Mouse (Mus musculus) cerebellum, adult 11 months (tissue): Measurements from ENCODE around the gene Gm4792.
A peak's percentile ranks its signal among the peaks of the same experiment; 100 is the strongest.

Experiments
- DNase-seq: peaks from one replicate; pipeline ENCODE4 v3.0.0; 2022

Gene Gm4792

DNA sequence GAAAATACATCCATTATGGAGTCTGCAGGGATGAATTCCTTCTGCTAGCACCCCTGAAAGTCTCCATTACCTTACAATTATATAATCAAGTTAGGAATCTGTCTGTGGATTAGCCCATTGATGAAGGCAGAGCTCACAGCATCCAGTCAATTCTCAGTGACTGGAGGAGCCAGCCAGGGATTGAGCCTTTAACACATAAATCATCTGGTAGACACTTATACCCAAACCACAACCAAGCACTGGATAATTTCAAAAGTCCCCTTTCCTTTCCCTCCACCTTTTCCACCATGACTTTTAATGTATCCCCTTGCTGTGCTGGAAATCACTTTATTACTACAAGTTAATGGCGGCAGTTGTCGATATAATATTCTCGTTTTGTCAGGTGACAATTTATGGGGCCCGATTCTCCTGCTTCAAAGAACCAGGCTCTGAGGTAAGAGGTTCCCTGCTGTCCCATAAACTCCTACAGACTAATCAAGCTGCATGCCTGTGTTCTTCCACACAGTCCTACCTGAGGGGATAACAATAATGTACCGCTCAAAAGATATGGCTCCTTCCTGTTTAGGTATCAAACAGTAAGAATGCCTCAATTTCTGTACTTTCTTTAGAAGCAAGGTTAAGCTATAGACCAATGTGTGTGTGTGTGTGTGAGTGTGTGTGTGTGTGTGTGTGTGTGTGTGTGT is 2.4 kb downstream of the Gm4792 start:
- DNase-seq, result no peak

DNA sequence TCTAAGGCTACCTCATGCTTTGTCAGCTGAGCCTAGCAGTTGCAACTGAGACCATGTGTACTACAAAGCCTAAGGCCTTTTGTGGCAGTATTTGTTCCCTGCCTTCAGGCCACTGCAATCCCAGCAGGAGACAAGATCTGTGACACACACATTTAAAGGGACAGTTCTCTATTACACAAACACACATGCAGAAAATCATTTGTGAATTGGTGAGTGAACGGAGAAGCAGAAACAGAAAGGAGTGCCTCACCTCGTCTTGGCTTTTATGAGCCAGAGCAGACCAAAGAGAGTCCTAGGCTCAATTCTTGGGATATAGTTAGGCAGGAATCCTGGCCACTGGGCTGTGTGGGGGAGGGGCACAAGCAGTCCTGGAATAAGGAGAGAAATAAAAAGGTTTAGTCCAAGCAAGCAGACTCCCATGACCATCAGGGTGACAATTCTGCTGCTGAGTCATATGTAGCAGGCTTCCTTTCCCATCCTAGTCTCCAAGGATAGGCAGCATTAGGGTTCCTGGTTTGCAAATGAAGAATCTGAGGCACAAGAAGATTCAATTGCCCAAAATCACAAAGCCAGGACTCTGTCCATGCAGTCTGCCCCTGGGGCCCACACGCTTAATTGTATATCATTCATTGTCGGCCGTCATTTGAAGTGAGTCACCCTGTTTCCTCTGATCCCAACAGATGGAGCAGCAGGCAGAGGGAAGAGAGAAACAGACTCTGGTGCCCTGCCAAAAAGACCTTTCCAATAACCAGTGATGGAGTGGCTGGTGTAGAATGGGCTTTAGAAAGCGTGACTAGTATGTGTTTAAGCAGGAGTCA is 3.4 kb downstream of the Gm4792 start:
- peak; percentile 48 for DNase-seq

DNA sequence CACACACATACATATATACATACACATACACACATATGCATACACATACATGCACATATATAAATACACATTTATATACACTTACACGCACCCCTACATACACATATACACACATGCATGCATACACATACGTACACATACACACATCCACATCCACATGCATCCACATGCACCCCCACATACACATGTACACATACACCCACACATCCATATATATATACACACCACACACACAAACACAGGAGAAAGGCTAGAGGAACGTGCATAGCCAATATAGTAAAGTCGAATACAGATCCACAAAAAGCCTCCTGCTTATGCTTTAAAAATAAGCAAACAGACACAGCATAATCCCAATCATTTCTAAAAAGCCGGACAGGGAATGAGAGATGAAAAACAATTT is 4.1 kb downstream of the Gm4792 start:
- DNase-seq, result no peak

DNA sequence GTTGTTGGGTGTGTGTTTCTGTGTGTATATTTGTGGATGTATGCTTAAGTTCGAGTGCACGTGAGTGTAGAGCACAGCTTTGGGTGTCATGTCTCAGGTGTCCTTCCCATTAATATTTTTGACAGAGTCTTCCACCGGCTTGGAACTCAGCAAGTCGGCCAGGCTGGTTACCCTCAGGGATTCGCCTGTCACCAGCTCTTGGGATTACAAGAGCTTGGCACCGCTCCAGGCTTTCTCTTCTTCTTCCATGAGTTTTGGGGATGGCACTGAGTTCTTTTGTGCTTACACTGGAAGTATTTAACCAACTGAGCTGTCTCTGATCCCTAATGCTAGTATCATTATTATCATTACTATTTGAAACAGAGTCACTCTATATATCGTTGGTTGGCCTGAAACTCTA is 15.7 kb downstream of the Gm4792 start:
- no peak for DNase-seq

DNA sequence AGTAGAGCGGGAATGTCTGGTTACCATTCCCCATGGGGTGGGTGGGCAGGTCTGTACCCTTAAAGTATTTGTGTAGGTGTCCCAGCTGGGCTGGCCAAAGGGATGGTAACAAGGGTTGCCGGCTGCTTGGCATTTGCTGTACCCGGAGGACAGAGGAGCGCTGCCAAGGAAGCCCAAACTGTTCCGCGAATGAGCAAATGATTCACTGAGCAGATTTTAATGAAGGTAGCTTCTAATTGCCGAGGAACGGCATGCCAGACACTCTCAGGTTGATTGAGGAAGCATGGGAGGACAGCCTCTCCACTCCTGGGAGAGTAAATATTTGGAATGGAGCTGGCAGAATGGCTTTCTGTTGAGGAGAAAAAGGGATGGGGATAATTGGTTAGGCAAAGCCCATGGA is 16.3 kb downstream of the Gm4792 start:
- peak; percentile 22 for DNase-seq

DNA sequence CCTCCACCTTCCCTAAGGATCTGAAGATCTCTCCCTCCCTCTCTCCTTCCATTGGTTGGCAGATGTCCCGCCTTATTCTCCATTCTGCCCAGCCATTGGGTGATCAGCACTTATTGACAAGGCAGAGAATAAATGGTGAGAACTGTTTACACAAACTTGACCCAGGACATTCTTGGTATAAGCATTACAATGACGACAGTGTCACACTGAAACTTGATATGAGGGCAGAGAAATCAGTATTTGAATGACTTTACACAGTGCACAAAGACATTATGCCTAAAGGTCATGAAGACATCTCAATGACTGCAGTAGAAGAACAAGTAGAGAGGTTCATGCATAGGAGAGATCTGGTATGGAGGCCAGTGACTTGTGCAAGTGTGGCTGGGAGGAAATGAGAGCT is 22.0 kb downstream of the Gm4792 start:
- no peak for DNase-seq

DNA sequence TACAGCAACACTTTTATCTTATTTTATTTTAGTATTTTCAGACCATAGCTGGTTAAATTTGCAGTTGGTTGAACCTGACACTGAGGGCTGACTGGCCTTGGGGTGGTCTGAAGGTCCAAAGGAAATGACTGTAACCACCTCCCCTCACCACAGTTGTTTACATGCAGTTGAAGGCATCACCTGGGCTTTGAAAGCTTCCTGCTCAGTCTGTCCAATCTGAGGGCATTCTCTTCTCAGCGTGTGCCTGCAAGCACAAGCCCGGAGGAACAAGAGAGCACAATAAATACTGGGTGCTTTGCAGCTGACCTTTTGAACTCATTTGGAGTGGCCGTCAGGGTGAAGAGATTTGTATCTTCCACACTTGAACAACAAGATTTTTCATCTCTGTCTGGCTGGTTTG is 23.2 kb downstream of the Gm4792 start:
- no peak for DNase-seq

DNA sequence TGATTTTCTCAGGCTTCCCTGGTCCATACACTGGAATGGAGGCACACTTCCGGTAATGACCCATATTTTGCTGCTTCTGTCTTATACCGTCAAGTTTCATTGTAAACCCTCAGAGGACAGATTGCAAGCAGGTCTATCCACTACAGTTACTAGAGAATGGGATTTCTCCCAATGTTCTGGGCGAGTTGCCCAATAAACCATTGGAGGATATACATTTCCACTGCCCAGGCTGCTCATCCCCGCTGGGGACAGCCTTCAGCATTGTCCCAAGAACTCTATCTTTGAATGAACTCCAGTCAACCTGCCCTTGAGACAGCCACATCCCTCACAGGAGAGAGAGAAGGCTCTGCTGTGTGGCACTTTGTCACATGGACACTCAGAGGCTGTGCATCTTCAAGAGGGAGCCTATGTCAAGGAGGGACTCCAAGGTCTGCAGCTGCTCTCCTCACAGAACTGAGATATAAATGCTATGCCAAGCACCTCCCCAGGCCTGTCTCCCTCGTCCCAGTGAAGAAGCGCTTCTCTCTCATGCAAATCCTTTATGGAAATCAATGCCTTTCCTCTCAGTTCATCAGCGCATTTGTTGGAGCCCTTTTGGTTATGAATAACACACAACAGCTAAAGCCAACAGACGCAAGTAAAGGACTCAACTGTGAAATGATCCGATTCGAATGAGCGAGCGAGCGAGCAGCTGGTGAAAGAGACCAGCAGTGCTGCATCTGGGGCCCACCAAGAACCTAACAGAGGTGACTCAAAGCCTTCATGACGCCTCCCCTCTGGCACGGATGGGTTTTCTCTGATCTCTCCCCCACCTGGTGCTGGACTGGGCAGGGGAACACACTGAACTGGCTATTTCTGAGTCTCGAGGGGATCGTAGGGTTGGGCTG is 32.6 kb downstream of the Gm4792 start:
- peak; percentile 9 for DNase-seq

DNA sequence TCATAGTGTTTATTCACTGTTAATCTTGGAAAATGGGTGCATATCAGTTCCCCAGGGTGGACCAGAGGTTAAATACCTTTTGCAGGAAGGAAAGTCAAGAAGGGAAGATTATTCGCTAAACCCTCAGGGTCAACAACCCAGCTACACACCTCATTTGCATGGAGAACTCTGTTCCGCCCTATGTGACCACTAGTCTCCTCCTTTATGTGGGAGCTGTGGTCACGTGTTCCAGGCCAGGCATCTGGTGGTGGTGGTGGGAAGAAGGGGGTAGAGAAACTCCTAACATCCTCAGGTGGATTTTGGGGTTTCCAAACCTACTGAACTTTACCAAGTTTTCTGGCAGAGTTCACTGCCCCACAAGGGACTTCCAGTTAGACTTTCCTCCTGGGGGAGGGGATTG is 35.3 kb downstream of the Gm4792 start:
- DNase-seq, result no peak

DNA sequence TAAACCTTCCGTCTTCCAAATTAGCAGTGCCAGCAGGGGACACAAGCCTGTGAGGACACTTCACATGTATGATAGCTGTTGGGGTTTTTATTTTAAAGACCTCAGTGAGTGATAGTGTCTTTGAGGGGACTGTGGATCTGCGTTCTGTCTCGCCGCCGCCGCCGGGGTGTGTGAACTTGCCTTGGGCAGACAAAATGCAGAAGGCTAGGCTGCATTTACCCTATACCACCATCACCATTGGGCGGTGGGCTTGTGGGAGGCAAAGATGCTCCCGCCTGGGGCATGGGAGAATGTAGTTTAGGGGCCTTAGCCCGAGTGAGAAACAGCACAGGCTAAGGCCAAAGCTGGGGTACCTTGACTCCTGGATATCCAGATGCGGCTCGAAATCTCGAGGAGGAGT is 35.9 kb downstream of the Gm4792 start:
- DNase-seq, result no peak

DNA sequence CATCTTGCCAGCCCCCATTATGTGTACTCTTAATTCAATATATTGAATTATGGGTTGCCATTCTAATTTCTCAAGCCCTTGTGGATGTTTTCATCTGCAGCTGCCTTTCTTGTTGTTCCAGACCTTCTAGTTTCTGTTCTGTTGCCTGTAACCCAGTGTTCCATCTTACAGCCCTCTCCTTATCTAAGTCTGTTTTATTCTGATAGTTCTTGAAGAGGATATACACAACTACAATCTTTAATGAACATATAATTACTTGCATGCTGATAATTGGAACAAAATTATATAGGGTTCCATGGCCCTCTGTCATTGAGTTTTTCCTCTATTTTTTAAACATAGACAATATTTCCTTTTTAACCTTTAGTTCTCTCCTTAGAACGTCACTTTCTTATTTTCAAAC is 38.0 kb downstream of the Gm4792 start:
- no peak for DNase-seq

DNA sequence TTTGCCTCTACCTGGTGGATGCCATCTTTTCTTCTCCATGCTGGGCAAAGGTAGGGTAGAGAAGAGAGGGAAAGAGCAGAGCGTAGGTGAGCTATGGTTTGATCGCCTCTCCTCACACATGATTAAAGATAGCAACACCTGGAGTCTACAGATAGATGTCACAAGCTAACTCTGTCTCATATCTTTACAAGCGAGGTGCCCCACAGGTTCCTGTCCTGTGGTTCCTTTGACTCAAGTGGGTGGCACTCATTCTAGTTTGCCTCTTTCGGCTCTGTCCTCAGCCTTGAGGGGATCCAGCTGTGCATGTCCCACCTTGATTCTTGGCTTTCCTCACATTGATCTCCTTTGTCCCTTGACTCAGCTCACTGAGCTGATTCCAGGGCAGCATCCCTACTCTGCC is 42.0 kb downstream of the Gm4792 start:
- no peak for DNase-seq

DNA sequence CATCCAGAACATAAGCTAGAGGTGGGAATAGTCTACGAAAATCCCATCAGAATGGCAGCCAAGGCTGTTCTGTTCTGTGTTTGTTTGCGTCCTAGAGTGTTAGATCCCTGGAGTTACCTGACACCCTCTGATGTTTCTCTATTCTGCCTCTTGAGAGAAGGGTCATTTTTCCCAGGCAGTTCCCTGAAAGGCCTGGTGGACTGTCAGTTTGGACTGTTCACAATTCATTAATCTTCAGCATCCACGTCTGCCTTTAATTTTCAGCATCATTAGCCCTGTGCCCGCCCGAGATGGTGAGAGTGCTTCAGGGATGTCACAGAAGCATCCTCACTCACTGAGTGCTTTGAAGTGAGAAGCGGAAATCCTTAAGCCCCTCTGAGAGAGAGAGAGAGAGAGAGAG is 42.8 kb downstream of the Gm4792 start:
- DNase-seq, result no peak

DNA sequence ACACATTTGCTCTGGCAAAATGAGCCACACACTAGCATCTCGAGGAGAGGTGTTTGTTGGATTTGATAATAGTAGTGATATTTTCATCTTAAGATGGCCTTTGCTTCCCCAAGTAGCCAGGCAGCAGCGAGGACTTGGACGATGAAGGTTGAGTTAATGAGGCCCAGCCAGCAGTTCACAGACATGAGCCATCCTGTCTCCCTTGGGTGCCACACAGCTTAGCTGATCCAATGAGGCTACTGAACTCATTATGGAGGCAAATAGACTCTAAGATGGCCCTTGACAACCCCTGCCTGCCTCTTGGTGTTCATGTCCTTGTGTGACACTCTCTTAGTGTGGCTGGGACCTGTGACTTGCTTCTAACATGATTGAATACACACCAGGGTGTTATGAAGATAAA is 43.7 kb downstream of the Gm4792 start:
- DNase-seq, result no peak

DNA sequence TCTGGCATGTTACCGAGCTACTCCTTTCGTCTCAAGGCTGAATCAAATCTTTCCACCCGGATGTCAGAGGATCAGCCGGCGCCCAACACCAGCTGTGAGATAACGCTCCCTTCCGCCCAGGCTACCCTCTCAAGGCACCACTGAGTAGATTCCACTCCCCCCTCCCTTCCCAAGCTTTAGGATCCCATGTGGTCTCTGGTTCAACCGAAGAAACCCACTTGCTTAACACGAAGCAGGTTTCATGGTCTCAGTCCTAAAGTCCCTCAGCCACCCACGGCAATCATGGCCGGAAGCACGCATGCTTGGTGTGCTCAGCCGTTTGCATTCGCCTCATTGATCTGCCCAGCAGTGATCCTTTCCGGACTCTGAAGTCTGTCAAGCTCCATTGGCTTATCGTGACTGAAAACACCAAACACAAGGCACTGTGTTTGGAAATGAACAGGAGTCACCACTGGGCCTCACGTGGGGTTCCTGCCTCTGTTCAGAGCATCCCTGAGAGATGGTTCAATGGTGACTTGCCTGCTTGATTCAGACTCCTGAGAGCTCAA is 45.2 kb downstream of the Gm4792 start:
- DNase-seq, result no peak

DNA sequence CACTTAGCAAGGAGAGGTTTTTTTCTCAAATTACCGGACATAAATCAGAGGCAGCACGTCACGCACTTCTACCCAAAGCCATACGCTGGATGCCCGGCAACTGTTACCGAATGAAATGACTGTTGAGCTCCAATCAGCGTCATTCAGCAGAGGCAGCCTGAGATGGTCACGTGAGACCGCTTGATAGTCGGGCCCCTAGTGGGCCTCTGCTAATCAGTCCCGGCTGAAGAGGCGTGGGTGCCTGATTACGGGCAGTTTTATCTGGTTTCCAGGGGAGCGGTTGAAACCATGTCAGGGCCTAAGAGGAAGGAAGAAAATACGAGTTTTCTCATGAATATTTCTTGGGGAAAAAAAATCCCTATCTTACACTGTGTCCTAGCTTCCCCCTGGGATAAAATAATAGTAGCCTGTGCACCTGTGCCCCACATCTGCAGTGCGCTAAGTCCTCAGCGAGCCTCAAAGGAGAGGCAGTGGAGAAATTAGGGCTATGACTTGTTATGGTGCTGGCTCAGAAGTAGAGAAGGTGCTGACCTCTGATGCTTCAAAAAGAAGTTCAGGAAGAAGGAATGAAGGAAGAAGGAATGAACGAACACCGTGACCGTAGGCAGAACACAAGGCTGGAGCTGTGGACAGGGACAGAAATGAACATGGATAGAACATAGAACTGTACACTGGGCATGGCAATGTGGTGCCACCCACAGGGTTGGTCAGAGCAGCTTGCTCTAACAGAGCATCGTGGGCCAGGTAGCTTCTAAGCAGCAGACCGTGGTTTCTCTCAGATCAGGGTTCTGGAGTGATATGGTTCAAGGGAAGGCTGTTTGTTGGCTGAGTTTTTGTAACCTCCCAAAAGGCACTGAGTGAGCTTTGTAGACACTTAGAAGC is 48.7 kb downstream of the Gm4792 start:
- DNase-seq, result no peak

DNA sequence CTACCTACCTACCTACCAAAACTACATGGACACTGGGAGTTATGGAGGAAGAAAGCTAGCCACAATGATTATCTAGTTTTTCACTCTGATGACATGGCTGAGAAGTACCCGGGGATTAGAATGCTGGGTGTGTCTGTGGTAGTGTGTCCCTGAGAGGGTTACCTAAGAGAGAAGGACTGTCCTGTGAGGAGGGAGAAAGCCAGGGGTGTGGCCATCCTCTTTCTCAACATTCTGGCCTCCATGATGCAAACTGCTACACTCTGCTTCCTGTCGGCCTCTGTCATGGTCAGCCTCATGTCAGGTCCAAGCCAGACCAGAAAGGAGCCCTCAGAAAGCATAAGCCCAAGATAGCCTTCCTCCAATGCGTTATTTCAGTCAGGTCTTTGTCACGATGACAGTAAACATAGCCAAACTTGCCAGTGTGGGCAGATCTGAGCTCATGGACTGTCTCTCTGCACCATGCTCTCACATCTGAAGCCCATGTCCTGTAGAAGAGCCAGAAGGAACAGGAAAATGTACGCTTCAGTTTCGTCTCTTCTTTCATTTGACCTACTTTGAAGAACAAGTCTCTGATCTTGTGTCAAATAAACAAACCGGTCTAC is 50.7 kb downstream of the Gm4792 start:
- DNase-seq, result no peak
